Mouse (Mus musculus) cerebral cortex, adult 2 months (tissue): ENCODE data around the gene Vdr.

Experiments
- whole genome bisulfite sequencing: fragments of 180-500 bp; shearing (Covaris S2); methylation state at CpG from one replicate; pipeline ENCODE4 v1.1.7; 2018; 5-methylcytosine and 5-hydroxymethylcytosine counted together

Gene Vdr

GRCm38 (mm10) chr15:97920306-97920705, 9.9 kb upstream of the Vdr start:
- 57% methylated on average over 5 of the region's 5 CpGs for WGBS

- WGBS: 92% methylated on average over 7 of the region's 7 CpGs
These were observed 8.8 kb upstream of the Vdr start for GRCm38 (mm10) chr15:97919217-97919616.

- 84% methylated on average over 9 of the region's 9 CpGs for WGBS
These were observed 7.6 kb upstream of the Vdr start for GRCm38 (mm10) chr15:97917994-97918393.

GRCm38 (mm10) chr15:97914331-97914747, 3.9 kb upstream of the Vdr start:
- 38% methylated on average over 9 of the region's 9 CpGs for WGBS

GRCm38 (mm10) chr15:97907801-97908751, 2.4 kb downstream of the Vdr start:
- WGBS: 2% methylated on average over 59 of the region's 59 CpGs

GRCm38 (mm10) chr15:97907202-97907601, 3.2 kb downstream of the Vdr start:
- WGBS: 46% methylated on average over 5 of the region's 5 CpGs

GRCm38 (mm10) chr15:97905281-97905680, 5.1 kb downstream of the Vdr start:
- 81% methylated on average over 6 of the region's 6 CpGs for WGBS

- WGBS: 71% methylated on average over 11 of the region's 11 CpGs
These were observed 6.0 kb downstream of the Vdr start for GRCm38 (mm10) chr15:97904339-97904991.

GRCm38 (mm10) chr15:97903261-97904009, 7.0 kb downstream of the Vdr start:
- WGBS: 87% methylated on average over 15 of the region's 15 CpGs

GRCm38 (mm10) chr15:97900991-97901390, 9.4 kb downstream of the Vdr start:
- WGBS: 91% methylated on average over 9 of the region's 9 CpGs

GRCm38 (mm10) chr15:97900336-97900912, 10.0 kb downstream of the Vdr start:
- 86% methylated on average over 12 of the region's 12 CpGs for WGBS

- WGBS: 82% methylated on average over 8 of the region's 8 CpGs
These were observed 10.7 kb downstream of the Vdr start for GRCm38 (mm10) chr15:97899714-97900113.

GRCm38 (mm10) chr15:97898791-97899190, 11.6 kb downstream of the Vdr start:
- WGBS: 94% methylated on average over 5 of the region's 5 CpGs

GRCm38 (mm10) chr15:97896861-97897654, 13.4 kb downstream of the Vdr start:
- 40% methylated on average over 16 of the region's 16 CpGs for WGBS

- 95% methylated on average over 9 of the region's 9 CpGs for WGBS
These were observed 14.1 kb downstream of the Vdr start for GRCm38 (mm10) chr15:97896347-97896746.

GRCm38 (mm10) chr15:97895847-97896246, 14.6 kb downstream of the Vdr start:
- 80% methylated on average over 12 of the region's 12 CpGs for WGBS

- 76% methylated on average over 8 of the region's 8 CpGs for WGBS
These were observed 17.9 kb downstream of the Vdr start for GRCm38 (mm10) chr15:97892506-97892905.

GRCm38 (mm10) chr15:97890450-97890849, 20.0 kb downstream of the Vdr start:
- 94% methylated on average over 10 of the region's 10 CpGs for WGBS

GRCm38 (mm10) chr15:97890017-97890416, 20.4 kb downstream of the Vdr start:
- 41% methylated on average over 11 of the region's 11 CpGs for WGBS

- WGBS: 83% methylated on average over 10 of the region's 10 CpGs
These were observed 22.9 kb downstream of the Vdr start for GRCm38 (mm10) chr15:97887541-97888016.

- WGBS: 93% methylated on average over 8 of the region's 8 CpGs
These were observed 29.0 kb downstream of the Vdr start for GRCm38 (mm10) chr15:97881423-97881822.
